Mouse (Mus musculus): ENCODE data around the gene Gm49320. TPM values are rescaled to one million over a fixed set of nuclear protein-coding genes. Genes with fewer than 3 reads are reported as not detected.

Gm49320 gene
- polyA plus RNA-seq, 1 experiment = 1.3 TPM

DNA sequence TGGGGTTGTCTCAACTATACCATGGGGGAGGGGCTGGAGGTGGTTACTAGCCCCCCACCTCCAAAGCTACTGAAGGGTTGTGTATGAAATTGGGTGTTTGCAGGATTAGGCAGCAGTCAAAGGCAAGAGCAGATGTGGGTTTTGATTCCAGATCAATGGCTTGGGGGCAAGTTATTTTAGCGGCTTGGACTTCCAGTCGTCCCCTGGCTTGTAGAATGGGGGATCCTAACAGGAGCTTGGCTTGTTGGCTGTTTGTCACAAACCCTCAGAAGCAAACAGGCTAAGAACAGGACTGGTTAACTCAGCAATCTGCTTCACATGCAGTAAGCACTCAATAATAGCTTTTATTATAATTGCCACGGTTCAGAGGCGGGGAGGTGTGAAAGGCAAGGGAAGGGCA, 18.7 kb downstream of the Gm49320 start:
- TF ChIP-seq CTCF (IDR thresholded peaks at IDR 0.05; ENCODE audit: insufficient read depth, low read length) (no peak), POLR2A (IDR thresholded peaks at IDR 0.05; ENCODE audit: borderline replicate concordance, extremely low read depth, low read depth, low read length) (no peak)
- Histone ChIP-seq H3K4me3 (replicated peaks; ENCODE audit: extremely low read depth, low read depth, low read length) (no peak overlapping the region), H3K4me1 (ENCODE audit: control insufficient read depth, insufficient read depth, low read length) (peaks cover 15% of the 10 kb centered on the region)
- WGBS = 79% methylated on average over 4 of the region's 4 CpGs
- DNase-seq = no peak

DNA sequence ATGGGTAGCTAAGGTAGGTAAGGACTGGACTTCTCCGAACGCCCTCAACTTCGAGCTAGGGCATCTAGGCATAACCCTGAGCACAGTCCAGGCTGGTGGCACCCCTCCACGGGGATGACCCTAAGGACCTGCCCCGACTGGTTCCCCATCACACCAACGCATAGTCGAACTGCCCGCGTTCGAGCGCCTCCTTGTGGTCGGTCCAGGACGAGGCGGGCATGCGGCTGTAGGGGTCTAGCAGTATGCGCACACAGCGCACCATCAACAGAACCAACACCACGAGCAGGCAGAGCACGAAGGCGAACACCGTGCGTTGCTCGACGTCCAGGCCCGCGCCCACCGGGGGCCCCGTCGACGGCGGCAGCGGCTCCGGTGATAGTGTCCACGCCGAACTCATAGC, 19.6 kb downstream of the Gm49320 start:
- TF ChIP-seq POLR2A (IDR thresholded peaks at IDR 0.05; ENCODE audit: borderline replicate concordance, extremely low read depth, low read depth, low read length) = no peak
- TF ChIP-seq CTCF (IDR thresholded peaks at IDR 0.05; ENCODE audit: insufficient read depth, low read length) = peak; percentile 63
- WGBS = 2% methylated on average over 35 of the region's 35 CpGs
- Histone ChIP-seq H3K4me3 (replicated peaks; ENCODE audit: extremely low read depth, low read depth, low read length) (peak overlapping the region; percentile 66), H3K4me1 (ENCODE audit: control insufficient read depth, insufficient read depth, low read length) (peaks cover 13% of the 10 kb centered on the region)
- DNase-seq = peak; percentile 66

DNA sequence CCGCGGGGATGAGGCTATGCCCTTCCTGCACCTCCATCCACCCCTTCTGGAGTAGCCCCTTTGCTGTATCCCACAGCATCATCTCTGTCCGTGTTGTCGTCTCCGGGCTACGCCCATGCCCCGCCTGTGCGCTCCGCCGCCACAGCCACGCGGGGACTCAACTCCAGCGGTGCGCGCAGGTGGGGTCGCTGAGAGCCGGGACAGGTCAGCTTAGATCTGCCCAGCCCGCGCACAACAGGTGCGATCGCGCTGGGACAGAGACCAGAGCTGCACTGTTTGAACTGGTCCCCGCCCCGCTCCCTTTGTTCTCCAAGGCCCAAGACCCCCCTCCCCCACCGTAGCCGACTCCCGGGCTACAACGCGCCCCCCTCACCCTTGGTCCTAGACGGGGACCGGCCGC, 20.0 kb downstream of the Gm49320 start:
- peak overlapping the region; percentile 66 for H3K4me3 ChIP-seq (replicated peaks; ENCODE audit: extremely low read depth, low read depth, low read length)
- DNase-seq = no peak
- TF ChIP-seq POLR2A (IDR thresholded peaks at IDR 0.05; ENCODE audit: borderline replicate concordance, extremely low read depth, low read depth, low read length) (no peak), CTCF (IDR thresholded peaks at IDR 0.05; ENCODE audit: insufficient read depth, low read length) (no peak)
- WGBS = 2% methylated on average over 32 of the region's 32 CpGs
- peaks cover 10% of the 10 kb centered on the region for H3K4me1 ChIP-seq (ENCODE audit: control insufficient read depth, insufficient read depth, low read length)

DNA sequence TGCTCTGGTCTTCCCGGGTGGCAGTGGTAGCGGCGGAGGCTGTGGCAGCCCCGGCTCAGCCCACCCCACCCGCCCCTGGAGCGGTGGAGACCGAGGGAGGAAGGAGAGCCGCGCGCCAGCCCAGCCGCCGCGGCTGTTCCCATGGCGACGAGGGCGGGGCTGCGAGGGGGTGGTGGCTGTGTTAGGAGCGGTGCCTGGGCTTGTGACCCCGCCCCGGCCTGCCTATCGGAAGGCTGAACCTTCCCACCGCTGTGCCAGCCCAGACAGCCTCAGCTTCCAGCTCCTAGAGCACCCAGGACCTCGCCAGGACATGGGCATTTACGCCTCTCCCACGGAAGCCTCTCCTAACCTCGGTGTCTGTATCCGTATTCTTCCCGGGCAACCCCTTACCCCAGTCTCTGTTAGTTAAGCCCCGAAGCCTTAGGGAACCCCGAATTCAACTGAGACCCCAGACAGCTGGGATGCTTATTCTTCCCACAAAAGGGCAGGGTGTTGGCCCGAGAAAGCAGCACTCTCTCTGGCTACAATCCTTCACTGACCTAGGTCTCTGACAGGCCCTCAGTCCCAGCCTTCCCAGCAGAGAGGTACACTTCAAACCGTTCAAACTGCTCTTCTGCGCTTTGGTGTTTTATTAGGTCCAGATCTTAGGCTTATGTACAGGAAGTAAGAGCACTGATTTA, 20.6 kb downstream of the Gm49320 start, which contains the start of gene Ctxn1:
TSS of gene Ctxn1 (minus strand) at position 150 of the 680 bp plus-strand sequence.
- 5% methylated on average over 33 of the region's 33 CpGs for WGBS
- Histone ChIP-seq H3K4me1 (ENCODE audit: control insufficient read depth, insufficient read depth, low read length) (peaks cover 8% of the 10 kb centered on the region), H3K4me3 (replicated peaks; ENCODE audit: extremely low read depth, low read depth, low read length) (peak within 1 kb of the TSS; percentile 66)
- DNase-seq = peak; percentile 95
- TF ChIP-seq CTCF (IDR thresholded peaks at IDR 0.05; ENCODE audit: insufficient read depth, low read length) (no peak), POLR2A (IDR thresholded peaks at IDR 0.05; ENCODE audit: borderline replicate concordance, extremely low read depth, low read depth, low read length) (peak; percentile 55; the same call in 1 of the 2 replicates)

DNA sequence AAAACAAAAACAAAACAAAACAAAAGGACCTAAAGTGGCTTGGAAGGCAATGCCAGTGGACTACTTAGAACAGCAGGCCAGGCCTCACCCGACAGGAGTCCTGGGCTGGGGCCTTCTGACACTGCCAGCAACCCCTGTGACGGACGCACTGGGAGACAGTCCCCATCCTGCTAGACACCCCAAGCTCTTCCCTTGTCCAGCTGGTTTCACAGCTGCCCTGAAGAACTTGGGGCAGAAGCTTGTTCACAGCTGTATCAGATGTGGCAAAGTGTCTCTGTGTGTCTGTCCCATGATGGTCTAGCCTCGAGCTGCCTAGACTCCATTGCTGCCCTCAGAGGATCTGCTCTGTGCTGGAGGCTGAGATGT, 21.1 kb downstream of the Gm49320 start:
- Histone ChIP-seq H3K4me3 (replicated peaks; ENCODE audit: extremely low read depth, low read depth, low read length) (no peak overlapping the region), H3K4me1 (ENCODE audit: control insufficient read depth, insufficient read depth, low read length) (peaks cover 8% of the 10 kb centered on the region)
- no peak for TF ChIP-seq POLR2A (IDR thresholded peaks at IDR 0.05; ENCODE audit: borderline replicate concordance, extremely low read depth, low read depth, low read length)
- no peak for TF ChIP-seq CTCF (IDR thresholded peaks at IDR 0.05; ENCODE audit: insufficient read depth, low read length)
- 82% methylated on average over 4 of the region's 4 CpGs for WGBS
- no peak for DNase-seq

DNA sequence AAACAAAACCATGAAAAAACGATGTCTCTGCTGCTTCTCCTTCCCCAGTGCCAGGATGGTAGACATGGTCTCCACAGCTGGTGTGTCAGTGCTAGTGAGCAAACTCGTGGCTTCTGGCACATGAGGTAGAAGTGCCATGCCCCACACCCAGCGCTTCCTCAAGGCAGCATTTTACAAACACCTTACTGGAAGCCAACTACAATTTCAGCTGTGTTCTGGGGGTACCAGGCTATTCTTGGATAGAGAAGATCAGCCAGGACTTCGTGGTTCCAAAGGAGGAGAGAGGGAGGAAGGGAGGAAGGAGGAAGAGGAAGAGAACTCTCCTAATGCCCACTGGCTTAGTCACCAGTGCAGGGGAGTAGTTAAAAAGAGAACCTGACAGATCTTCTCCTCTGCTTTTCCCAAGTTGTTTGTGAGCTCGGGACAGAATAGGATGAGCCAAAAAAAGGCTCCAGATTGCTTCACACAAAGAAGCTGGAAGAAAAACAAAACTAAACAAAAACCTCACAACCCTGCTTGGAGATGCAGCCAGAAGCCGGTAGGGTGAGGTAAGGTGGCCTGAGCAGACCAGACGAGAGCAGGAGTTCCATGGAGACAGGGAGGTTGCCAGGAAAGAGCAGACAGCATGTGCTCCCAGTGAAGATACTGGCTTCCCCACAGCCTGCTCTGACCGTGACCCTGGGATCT, 24.6 kb downstream of the Gm49320 start:
- TF ChIP-seq CTCF (IDR thresholded peaks at IDR 0.05; ENCODE audit: insufficient read depth, low read length) = no peak
- TF ChIP-seq POLR2A (IDR thresholded peaks at IDR 0.05; ENCODE audit: borderline replicate concordance, extremely low read depth, low read depth, low read length) = no peak

DNA sequence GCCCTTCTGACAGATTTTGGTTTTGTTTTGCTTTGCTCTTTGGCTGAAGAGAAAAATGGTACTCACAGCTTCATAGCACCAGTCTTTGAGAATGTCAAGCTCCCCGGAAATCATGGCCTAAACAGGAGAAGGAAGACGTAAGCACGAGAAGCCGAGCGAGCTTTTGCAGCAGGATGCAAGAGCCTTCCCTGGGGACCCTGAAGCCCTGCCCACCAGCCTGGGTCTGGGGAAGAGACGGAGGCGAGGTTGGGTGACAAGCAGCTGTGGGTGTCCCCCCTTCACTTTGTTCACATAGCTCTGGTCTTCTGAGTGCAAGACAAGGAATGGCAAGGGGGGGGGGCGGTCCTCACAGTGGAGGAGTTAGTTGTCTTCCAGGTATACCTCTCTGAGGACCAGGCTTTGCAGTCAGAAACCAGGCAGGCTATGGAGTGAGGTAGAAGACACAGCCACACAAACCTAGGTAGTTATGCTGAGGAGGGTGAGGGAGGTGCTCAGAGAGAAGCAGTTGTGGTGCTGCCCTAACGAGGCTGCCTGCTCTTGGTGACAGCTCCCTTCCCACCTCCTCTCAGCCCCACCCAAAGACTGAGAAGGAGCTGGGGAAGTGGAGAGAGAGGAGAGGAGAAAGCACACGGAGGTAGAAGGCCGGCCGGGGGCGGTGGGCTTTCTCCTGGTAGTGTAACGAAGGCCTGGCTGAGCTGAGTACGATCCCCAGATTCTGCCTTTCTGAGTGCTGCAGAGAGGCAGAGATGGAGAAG, 26.7 kb downstream of the Gm49320 start:
- no peak for DNase-seq
- WGBS = 86% methylated on average over 15 of the region's 15 CpGs
- Histone ChIP-seq H3K4me3 (replicated peaks; ENCODE audit: extremely low read depth, low read depth, low read length) (no peak overlapping the region), H3K4me1 (ENCODE audit: control insufficient read depth, insufficient read depth, low read length) (no peaks in the 10 kb centered on the region)
- TF ChIP-seq POLR2A (IDR thresholded peaks at IDR 0.05; ENCODE audit: borderline replicate concordance, extremely low read depth, low read depth, low read length) (no peak), CTCF (IDR thresholded peaks at IDR 0.05; ENCODE audit: insufficient read depth, low read length) (no peak)

More for the DNA sequence above, 24.6 kb downstream of the Gm49320 start:
- no peak for DNase-seq
- Histone ChIP-seq H3K4me1 (ENCODE audit: control insufficient read depth, insufficient read depth, low read length) (peaks cover 8% of the 10 kb centered on the region), H3K4me3 (replicated peaks; ENCODE audit: extremely low read depth, low read depth, low read length) (no peak overlapping the region)
- 81% methylated on average over 8 of the region's 8 CpGs for WGBS

DNA sequence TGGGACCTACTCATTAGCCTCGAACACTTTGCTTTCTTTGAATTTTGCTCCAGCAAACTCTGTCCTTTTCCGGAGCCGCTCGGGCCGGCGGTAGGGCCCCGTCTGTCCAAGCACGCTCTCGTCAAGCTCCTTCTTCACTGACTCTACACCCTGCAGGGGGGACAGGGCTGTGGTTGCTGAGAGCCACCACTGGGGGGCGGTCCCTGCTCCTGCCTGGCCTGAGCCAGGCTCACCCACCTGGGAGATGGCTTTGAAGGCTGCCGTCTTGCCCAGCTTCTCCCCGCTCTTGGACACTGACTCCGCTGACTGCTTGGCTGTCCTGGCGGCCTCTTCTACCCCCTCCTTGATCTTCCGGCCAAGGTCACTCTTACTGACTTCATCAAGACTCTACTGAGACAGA, 29.0 kb downstream of the Gm49320 start:
- no peak overlapping the region for H3K4me3 ChIP-seq (replicated peaks; ENCODE audit: extremely low read depth, low read depth, low read length)
- WGBS = 83% methylated on average over 15 of the region's 15 CpGs
- DNase-seq = no peak
- no peaks in the 10 kb centered on the region for H3K4me1 ChIP-seq (ENCODE audit: control insufficient read depth, insufficient read depth, low read length)
- TF ChIP-seq POLR2A (IDR thresholded peaks at IDR 0.05; ENCODE audit: borderline replicate concordance, extremely low read depth, low read depth, low read length) = no peak
- TF ChIP-seq CTCF (IDR thresholded peaks at IDR 0.05; ENCODE audit: insufficient read depth, low read length) = no peak

DNA sequence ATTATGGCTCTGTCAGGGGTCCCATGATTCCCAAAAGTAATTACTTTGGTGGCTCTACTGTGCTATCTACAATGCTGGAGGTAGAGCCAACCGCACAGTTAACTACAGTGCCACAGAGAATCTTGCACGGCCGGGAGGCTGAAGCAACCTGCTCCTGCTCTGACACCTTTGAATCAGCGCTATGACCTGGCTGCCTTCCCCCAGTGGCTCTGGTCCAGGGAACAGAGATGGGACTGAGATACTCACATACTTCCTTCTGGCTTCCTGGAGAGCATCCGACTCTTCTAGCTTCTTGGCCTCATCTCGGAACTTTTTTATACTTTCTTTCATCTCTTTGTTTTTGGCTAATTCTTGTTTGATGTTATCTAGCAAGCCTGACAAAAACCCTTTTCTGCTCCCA, 30.9 kb downstream of the Gm49320 start:
- TF ChIP-seq POLR2A (IDR thresholded peaks at IDR 0.05; ENCODE audit: borderline replicate concordance, extremely low read depth, low read depth, low read length) = no peak
- TF ChIP-seq CTCF (IDR thresholded peaks at IDR 0.05; ENCODE audit: insufficient read depth, low read length) = no peak
- H3K4me3 ChIP-seq (replicated peaks; ENCODE audit: extremely low read depth, low read depth, low read length) = no peak overlapping the region
- DNase-seq = no peak
- WGBS = 89% methylated on average over 6 of the region's 6 CpGs
- no peaks in the 10 kb centered on the region; the same call in 1 of the 2 replicates for H3K4me1 ChIP-seq (ENCODE audit: control insufficient read depth, insufficient read depth, low read length)
